Mouse (Mus musculus) hindbrain, embryonic 11.5 days (tissue): Measurements from ENCODE around the gene Gm21149. TPM values are rescaled to one million over a fixed set of nuclear protein-coding genes. Genes with fewer than 3 reads are reported as not detected.
"Not testable (repeated sequence)": the region's sequence is repeated elsewhere in the genome, so short reads cannot be mapped to it uniquely, and the experiment has no call there.

Experiments
- ATAC-seq: fragments of 200-750 bp; cut with Nextera tagmentation; 2 replicates; pipeline ENCODE4 v1.8.0; 2017; ENCODE audit warnings: mild to moderate bottlenecking, moderate TSS enrichment, moderate library complexity; ENCODE audit not compliant: low FRiP score
- DNase-seq: peaks from one replicate; pipeline ENCODE4 v3.0.0-alpha.2; 2015; ENCODE audit warnings: low spot score
- H3K27ac ChIP-seq: fragments of 300-500 bp; sonication (generic); 2 replicates; pipeline ENCODE4 v1.5.1; 2014; ENCODE audit warnings: mild to moderate bottlenecking, low read depth, low read length
- H3K27me3 ChIP-seq: fragments of 300-500 bp; sonication (generic); 2 replicates; pipeline ENCODE4 v1.6.1; 2014; ENCODE audit warnings: mild to moderate bottlenecking, low read length, moderate library complexity, mixed read lengths; ENCODE audit not compliant: control insufficient read depth, insufficient read depth
- H3K36me3 ChIP-seq: fragments of 300-500 bp; sonication (generic); 2 replicates; pipeline ENCODE4 v1.6.1; 2014; ENCODE audit warnings: mild to moderate bottlenecking, low read length, moderate library complexity, mixed read lengths; ENCODE audit not compliant: control insufficient read depth, insufficient read depth
- H3K4me1 ChIP-seq: fragments of 300-500 bp; sonication (generic); replicated peaks from 2 replicates; pipeline ENCODE4 v1.6.1; 2014; ENCODE audit warnings: low read length, mixed read lengths; ENCODE audit not compliant: control insufficient read depth, insufficient read depth
- H3K4me2 ChIP-seq: fragments of 300-500 bp; sonication (generic); replicated peaks from 2 replicates; pipeline ENCODE4 v1.6.1; 2014; ENCODE audit warnings: mild to moderate bottlenecking, low read depth, low read length
- H3K4me3 ChIP-seq: fragments of 300-500 bp; sonication (generic); 2 replicates; pipeline ENCODE4 v1.5.1; 2014; ENCODE audit warnings: low read depth, low read length
- H3K9ac ChIP-seq: fragments of 300-500 bp; sonication (generic); 2 replicates; pipeline ENCODE4 v1.6.1; 2014; ENCODE audit warnings: low read depth, low read length
- H3K9me3 ChIP-seq: fragments of 300-500 bp; sonication (generic); 2 replicates; pipeline ENCODE4 v1.6.1; 2016; ENCODE audit warnings: low read length; ENCODE audit not compliant: control insufficient read depth
- WGBS: fragments of 180-500 bp; shearing (Covaris S2); extraction: QIAGEN DNeasy Blood & Tissue Kit; methylation state at CpG from one replicate; pipeline ENCODE4 v1.1.7; 2014; 5-methylcytosine and 5-hydroxymethylcytosine counted together
- polyA plus RNA-seq: library from polyadenylated mRNA; unstranded; fragments of >200 nt; fragmentation: Nextera tagmentation; extraction: Ambion mirVana; gene quantifications from 2 replicates; pipeline ENCODE4 v1.2.1, GENCODE M21; 2014

Gm21149 gene
- polyA plus RNA-seq, 1 experiment from 2014 or later = not detected

- peaks cover 11% of the 10 kb centered on the region for H3K9me3 ChIP-seq
- not testable (repeated sequence) for H3K36me3 ChIP-seq, H3K9ac ChIP-seq, DNase-seq, H3K4me1 ChIP-seq, H3K27ac ChIP-seq, H3K27me3 ChIP-seq, H3K4me3 ChIP-seq, H3K4me2 ChIP-seq
- ATAC-seq = peak; percentile 73
- 68% methylated on average over 6 of the region's 6 CpGs for WGBS
Observed at GRCm38 (mm10) chr5:15507757-15508459, 31.6 kb upstream of the Gm21149 start.

- Histone ChIP-seq H3K4me2 (no peak overlapping the region), H3K9me3 (peaks cover 11% of the 10 kb centered on the region), H3K27ac (no peak overlapping the region), H3K4me3 (no peak overlapping the region), H3K27me3 (no peaks in the 10 kb centered on the region), H3K9ac (no peak overlapping the region), H3K4me1 (no peaks in the 10 kb centered on the region), H3K36me3 (no peaks in the 10 kb centered on the region)
- ATAC-seq = peak; percentile 71
- 72% methylated on average over 3 of the region's 3 CpGs for WGBS
- no peak for DNase-seq
Observed at GRCm38 (mm10) chr5:15507309-15507619, 30.9 kb upstream of the Gm21149 start.

GRCm38 (mm10) chr5:15506575-15507308, 30.4 kb upstream of the Gm21149 start:
- Histone ChIP-seq H3K27ac (no peak overlapping the region), H3K4me1 (no peaks in the 10 kb centered on the region), H3K36me3 (no peaks in the 10 kb centered on the region), H3K9me3 (peaks cover 11% of the 10 kb centered on the region), H3K9ac (no peak overlapping the region), H3K4me3 (no peak overlapping the region), H3K4me2 (no peak overlapping the region), H3K27me3 (no peaks in the 10 kb centered on the region)
- 49% methylated on average over 16 of the region's 16 CpGs for WGBS
- ATAC-seq (peak; percentile 75), DNase-seq (peak; percentile 67)

GRCm38 (mm10) chr5:15498774-15499400, 22.6 kb upstream of the Gm21149 start:
- not testable (repeated sequence) for H3K36me3 ChIP-seq, H3K27me3 ChIP-seq, H3K9ac ChIP-seq, H3K4me2 ChIP-seq, H3K4me3 ChIP-seq, H3K9me3 ChIP-seq, H3K4me1 ChIP-seq, H3K27ac ChIP-seq, DNase-seq
- WGBS = 34% methylated on average over 5 of the region's 5 CpGs
- peak; percentile 93 for ATAC-seq

- H3K9me3 ChIP-seq = not testable (repeated sequence)
- 0 out of 2 replicates have a peak, but pooled peaks have one; percentile 25 for ATAC-seq
- WGBS = 75% methylated on average over 3 of the region's 3 CpGs
Observed at GRCm38 (mm10) chr5:15498350-15498749, 22.0 kb upstream of the Gm21149 start.

GRCm38 (mm10) chr5:15490934-15491333, 14.6 kb upstream of the Gm21149 start:
- H3K4me2 ChIP-seq, H3K27ac ChIP-seq, H3K4me1 ChIP-seq, H3K27me3 ChIP-seq, H3K9ac ChIP-seq, H3K4me3 ChIP-seq, H3K9me3 ChIP-seq, H3K36me3 ChIP-seq, DNase-seq, ATAC-seq: not testable (repeated sequence)
- 63% methylated on average over 2 of the region's 2 CpGs for WGBS

More at GRCm38 (mm10) chr5:15498350-15498749, 22.0 kb upstream of the Gm21149 start:
- H3K27me3 ChIP-seq, H3K4me2 ChIP-seq, H3K27ac ChIP-seq, H3K36me3 ChIP-seq, H3K9ac ChIP-seq, DNase-seq, H3K4me3 ChIP-seq, H3K4me1 ChIP-seq: not testable (repeated sequence)

- no peak overlapping the region for H3K4me3 ChIP-seq
- peaks cover 12% of the 10 kb centered on the region for H3K9me3 ChIP-seq
- no peak for DNase-seq
- no peak overlapping the region for H3K4me2 ChIP-seq
- H3K27me3 ChIP-seq = no peaks in the 10 kb centered on the region
- H3K4me1 ChIP-seq = no peaks in the 10 kb centered on the region
- no peaks in the 10 kb centered on the region for H3K36me3 ChIP-seq
- ATAC-seq = peak; percentile 84
- WGBS = 86% methylated on average over 5 of the region's 5 CpGs
- H3K27ac ChIP-seq = no peak overlapping the region
- H3K9ac ChIP-seq = no peak overlapping the region
Observed at GRCm38 (mm10) chr5:15488743-15489142, 12.4 kb upstream of the Gm21149 start.

- not testable (repeated sequence) for H3K4me2 ChIP-seq, H3K27me3 ChIP-seq, H3K9ac ChIP-seq, H3K27ac ChIP-seq, H3K4me1 ChIP-seq, ATAC-seq, H3K36me3 ChIP-seq, H3K4me3 ChIP-seq, DNase-seq
- 28% methylated on average over 2 of the region's 2 CpGs for WGBS
- H3K9me3 ChIP-seq = peaks cover 15% of the 10 kb centered on the region
Observed at GRCm38 (mm10) chr5:15484616-15485015, 8.3 kb upstream of the Gm21149 start.
